Mouse (Mus musculus) retina, adult 2 months (tissue): ENCODE data around the gene Srp9.

ENCODE experiments used
- DNase-seq: peaks from one replicate; pipeline ENCODE4 v3.0.0-alpha.2; 2012; ENCODE audit warnings: low read depth, low spot score

The Srp9 gene

GRCm38 (mm10) chr1:182124506-182124905, at the start of gene Srp9:
TSS of gene Srp9 (plus strand) at chr1:182124737.
- DNase-seq: peak; percentile 94

DNA sequence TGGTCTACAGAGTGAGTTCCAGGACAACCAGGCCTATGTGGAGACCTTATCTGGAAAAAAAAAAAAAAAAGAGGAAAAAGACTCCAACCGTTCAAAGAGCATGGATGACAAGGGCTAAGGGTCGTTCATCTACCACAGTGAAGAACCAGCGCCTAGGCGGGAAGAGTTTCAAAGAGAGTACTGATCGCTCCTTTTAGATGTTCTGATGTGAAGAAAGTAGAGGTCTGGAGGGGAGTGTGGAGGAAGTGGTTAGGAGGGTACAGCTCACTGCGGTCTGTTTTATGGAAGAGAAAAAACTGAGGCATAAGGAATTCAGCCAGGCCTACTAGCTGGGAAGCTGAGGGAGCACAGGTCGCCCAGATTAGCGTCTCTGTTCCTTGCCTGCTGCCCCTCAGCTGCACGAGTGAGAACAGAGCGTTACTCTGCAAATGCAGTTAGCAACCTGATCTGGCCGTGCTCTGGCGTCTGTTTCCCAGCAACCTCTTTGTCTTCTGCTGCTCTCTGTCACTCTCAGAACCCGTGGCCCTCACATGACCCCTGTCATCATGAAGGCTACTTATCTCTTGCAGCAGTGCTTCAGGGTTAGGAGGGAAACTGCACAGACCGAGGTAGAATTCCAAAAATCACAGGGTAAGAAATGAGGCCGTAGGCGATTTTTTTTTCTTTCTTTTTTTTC, 42.7 kb upstream of the Srp9 start:
- DNase-seq: no peak

DNA sequence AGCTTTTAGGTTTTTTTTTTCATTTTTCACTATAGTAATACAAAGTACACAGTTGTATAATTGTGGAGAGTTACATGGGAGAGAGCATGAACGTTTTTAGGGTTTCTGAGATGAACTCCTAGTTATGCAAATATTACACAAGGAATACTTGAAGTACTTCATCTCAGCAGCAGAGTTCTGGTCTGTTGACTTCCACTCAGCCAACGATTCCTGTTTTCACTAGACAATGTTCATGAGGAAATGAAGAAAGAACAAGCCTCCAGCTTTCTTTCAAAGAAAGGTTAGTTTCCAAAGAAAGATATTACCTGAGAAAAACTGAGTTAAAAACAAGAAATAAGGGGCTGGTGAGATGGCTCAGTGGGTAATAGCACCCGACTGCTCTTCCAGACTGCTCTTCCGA, 41.1 kb upstream of the Srp9 start:
- no peak for DNase-seq

DNA sequence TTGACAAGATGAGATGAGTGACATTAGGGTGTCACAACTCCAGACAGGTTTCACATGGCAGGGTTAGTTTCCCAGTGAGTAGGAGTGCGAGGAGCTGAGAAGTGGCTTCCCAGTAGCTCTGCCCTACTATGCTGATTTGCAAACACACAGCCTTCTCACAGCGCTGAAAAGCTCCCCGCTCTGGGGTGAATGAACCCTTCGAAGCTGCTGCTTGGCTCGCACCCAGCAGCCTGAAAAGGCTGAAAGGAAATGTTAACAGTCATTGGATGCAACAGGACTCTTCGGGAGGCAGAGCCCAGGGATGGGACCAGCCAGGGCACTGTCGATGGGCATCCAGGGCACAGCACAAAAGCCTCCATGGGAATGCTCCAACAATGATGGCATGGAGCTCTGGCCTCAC, 37.8 kb upstream of the Srp9 start:
- DNase-seq: no peak

- no peak for DNase-seq
These were observed 37.2 kb upstream of the Srp9 start for GRCm38 (mm10) chr1:182087351-182087750.

- DNase-seq: no peak
These were observed 36.5 kb upstream of the Srp9 start for GRCm38 (mm10) chr1:182087753-182088633.

DNA sequence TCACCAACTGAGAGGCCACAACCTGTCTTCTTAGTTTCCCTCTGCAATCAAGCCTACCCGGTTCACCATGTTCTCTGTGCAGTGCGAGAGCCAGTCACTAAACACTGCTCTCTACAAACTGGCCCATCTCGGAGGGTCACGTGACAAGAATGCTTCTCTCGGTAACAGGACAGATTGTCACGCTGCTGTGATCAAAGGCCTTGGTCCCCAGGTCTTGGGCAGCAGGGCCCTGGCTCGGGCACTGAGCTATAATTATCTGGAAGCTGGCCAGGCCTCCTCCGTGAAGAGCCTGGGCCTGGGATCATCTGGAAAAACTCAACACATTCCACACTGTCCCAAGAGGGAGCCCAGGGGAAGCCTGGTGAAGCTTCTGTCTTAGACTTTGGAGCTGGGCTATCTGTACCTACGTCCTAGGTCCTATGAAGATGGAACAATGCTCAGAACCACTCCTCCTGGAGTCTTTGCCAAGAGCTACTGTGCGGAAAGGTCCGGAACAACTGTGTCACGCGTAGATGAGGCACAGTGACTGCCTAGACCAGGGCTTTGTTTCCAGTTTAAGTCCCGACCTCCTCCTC, 35.6 kb upstream of the Srp9 start:
- DNase-seq: no peak

GRCm38 (mm10) chr1:182089600-182090297, 34.8 kb upstream of the Srp9 start:
- no peak for DNase-seq

DNA sequence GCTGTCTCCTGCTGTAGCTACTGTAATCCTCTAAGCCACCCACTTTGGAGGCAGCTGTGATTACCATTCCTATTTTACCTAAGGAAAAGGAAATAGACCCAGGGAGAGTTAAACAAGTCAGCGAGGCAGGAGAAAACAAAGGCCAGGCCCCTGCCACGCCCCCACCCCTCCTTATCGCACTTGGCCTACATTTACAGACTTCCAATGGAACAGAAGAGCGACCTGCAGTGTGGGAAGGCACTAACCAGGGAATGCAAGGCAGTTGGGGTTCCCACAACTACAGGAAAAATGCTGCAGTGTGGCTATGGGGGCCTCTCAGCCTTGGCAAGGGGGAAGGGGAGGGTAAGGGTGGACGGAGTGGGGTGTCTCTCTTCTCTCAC, 34.2 kb upstream of the Srp9 start:
- no peak for DNase-seq

DNA sequence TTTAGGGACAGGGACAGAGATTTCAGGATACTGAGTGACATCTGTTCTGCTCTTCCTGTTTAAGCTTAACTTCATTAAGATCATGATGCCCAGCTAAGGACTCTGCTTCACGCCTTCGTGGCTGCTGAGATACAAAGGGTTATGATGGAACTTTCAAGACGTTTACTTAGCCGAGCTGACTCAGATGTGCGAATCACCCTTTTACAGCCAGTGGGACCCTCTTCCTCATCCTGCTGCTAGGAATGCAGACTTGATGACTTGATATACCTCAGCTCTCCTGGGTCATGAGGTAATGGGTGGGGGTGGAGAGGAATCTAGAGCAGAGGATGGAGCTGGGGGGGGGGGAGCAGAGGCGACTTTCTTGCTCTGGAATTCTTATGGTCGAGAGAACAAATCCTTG, 33.3 kb upstream of the Srp9 start:
- DNase-seq: no peak

- no peak for DNase-seq
These were observed 32.7 kb upstream of the Srp9 start for GRCm38 (mm10) chr1:182091746-182092412.

DNA sequence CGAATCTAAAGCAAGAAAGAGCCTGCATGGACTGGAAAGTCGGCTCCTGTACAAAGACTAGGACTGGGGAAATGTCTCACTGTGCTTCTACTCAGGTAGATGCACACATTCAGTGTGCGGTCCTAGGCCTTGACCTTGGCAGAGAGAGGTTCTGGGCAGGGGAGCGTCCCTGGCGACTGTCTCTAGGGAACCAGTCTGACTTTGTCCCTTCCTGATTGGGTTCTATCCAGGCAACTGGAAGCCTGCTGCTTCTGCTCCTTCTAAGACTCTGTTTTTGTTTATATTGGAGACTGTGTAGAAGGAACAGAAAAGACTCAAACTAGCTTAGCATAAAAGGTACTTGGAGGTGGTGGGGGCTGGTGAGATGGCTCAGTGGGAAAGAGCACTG, 32.1 kb upstream of the Srp9 start:
- no peak for DNase-seq

DNA sequence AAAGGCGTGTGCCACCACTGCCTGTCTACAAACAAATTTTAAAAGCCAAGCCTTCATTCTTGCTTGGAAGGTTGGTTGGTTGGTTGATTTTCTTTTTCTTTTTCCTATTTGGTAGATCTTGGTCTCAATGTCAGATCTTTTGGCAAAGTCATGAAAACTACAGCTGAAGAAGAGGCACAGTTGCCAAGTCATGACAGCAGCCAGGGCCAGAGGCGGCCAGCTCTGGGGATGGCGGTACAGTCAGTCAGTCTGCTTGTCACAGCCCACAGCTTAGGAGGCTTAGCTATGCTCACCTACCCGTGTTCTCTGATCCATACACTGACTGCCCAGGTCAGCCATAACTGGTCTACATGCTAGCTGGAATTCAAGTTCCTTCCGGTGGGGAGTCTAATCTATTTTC, 31.1 kb upstream of the Srp9 start:
- no peak for DNase-seq

DNA sequence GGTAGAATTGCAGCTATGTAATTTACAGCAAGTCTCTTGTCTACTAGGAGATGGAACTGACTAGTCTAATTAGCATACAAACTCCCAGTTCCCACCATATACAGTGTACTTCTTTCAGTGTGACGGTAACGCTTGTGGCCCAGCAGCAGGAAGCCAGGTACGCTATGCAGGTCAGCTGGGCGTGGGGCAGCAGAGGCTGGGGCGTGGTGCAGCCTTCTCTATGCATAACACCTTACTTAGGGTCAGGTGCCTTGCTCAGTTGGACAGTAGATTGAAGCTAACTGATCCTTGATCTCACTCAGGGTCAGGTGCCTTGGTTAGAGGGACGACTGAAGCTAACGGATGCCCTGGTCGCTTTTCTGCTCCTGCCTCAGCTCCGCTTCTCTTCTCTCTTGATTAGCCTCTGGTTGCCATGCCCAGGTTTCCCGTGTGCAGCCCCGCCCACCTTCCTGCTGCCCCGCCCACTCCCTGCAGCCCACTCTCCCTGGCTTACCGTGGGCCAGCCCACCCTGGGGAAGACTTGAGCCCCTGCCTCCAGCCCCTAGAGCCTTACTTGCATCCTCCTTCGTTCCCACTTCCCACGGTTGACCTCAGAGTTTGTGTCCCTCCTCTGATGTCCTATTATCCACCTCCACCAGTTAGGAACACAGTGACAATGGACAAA, 29.9 kb upstream of the Srp9 start:
- no peak for DNase-seq

DNA sequence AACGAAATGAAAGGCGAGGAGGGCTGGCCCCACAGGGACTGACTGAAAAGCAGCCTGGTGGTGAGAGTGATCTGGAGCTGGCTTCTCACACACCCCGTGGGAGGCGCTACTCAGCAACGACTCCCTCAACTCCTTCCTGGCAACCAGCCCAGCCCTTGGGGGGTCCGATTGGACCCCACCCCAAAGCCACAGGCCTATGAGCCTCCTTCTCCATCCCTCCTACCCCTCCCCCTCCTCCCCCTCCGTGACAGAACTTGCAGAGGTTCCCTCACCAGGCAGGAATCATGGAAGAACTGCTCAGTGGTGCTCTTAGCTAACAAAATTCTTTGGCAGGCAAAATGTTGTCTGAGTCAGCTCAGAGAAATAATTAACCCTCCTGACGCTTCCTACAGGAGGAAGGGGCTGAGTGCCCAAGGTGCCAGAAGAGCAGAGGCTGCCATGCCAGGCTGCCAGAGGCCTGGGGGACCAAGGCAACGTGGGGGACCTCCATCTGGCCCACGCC, 29.2 kb upstream of the Srp9 start:
- no peak for DNase-seq

DNA sequence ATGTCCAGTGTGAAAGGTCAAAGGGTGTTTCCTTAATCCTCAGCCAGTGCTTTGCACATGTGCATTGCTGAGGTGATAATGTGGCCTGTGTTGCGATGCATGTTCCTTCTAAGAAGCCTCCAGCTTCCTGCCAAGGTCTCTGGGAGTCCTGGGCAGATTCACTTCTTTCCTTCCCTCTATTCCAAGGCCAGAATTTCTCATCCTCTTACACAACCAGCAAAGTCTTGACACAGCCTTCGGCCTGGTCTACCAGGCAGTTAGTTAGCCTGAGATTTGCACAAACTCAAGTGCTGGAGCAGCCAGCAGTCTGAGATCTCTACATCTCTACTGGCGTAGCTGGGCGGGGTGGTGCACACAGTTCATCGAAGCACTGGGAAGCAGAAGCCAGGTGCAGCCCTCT, 27.8 kb upstream of the Srp9 start:
- DNase-seq: no peak

- no peak for DNase-seq
These were observed 25.5 kb upstream of the Srp9 start for GRCm38 (mm10) chr1:182099062-182099461.

DNA sequence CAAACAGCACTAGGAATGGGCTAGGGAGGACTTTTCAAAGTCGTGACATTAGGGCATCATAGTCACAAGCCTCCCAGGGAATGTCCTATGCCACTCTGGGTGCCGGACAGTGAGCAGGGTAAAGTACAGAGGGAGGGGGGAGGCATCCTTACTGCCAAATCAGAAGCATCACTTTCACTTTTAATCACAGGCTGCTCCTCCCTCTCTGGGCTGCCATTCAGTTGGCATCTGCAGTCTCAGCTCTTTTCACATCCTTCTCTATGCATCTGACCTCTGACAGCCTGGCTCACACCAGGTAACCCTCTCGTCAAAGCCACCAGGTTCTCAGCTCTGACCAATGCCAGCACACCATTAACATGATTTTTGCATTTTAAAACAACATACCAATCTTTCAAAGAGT, 24.1 kb upstream of the Srp9 start:
- no peak for DNase-seq

GRCm38 (mm10) chr1:182101468-182101867, 23.1 kb upstream of the Srp9 start:
- no peak for DNase-seq

- DNase-seq: no peak
These were observed 21.8 kb upstream of the Srp9 start for GRCm38 (mm10) chr1:182102706-182103105.

DNA sequence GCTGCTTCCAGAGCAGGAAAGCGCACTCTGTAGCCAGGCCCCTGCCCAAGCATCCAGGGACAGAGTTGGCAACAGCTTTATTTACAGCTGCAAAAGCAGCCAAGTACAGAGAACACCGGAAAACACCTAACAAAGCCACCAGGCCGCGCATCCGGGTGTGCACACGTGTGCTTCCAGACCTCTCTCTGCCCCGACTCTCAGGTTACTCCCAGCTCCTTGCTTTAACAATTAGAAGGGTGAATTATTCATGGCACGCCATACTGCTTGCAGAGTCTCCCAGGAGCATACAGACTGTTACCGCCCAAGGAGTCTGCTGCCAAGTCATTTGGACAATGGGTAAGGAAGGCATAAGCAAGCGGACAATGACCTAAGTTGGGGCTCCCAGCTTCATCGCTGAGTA, 21.1 kb upstream of the Srp9 start:
- DNase-seq: no peak
